Mouse (Mus musculus) midbrain, embryonic 11.5 days (tissue): ENCODE data around the gene Hnrnpab. TPM values are rescaled to one million over a fixed set of nuclear protein-coding genes. Genes with fewer than 3 reads are reported as not detected.

Experiments used
- polyA plus RNA-seq: library from polyadenylated mRNA; unstranded; fragments of >200 nt; fragmentation: Nextera tagmentation; extraction: Ambion mirVana; gene quantifications from 2 replicates; pipeline ENCODE4 v1.2.1, GENCODE M21; 2014

The Hnrnpab gene
- polyA plus RNA-seq, 1 experiment from 2014 or later = 844 TPM

Other genes starting within 250 kb of the Hnrnpab start
- gene Phykpl, start 22.1 kb downstream of the Hnrnpab start, polyA plus RNA-seq = 9.6 and 10.7 TPM in 2 replicates
- gene Nhp2, start 12.9 kb upstream of the Hnrnpab start, polyA plus RNA-seq = 152 and 167 TPM in 2 replicates
- 40.4 and 41.5 TPM in 2 replicates for gene Rmnd5b, start 29.0 kb upstream of the Hnrnpab start, polyA plus RNA-seq
- gene N4bp3, start 44.0 kb upstream of the Hnrnpab start, polyA plus RNA-seq = 6.3 and 9.2 TPM in 2 replicates
- 0.18 and 0.52 TPM in 2 replicates for gene D930048N14Rik, start 44.1 kb upstream of the Hnrnpab start, polyA plus RNA-seq
- gene 0610009B22Rik, start 82.0 kb upstream of the Hnrnpab start, polyA plus RNA-seq = 98.9 and 103 TPM in 2 replicates
- gene Sec24a, start 156.8 kb upstream of the Hnrnpab start, polyA plus RNA-seq = 13.0 and 14.5 TPM in 2 replicates
- gene Sar1b, start 156.8 kb upstream of the Hnrnpab start, polyA plus RNA-seq = 128 and 141 TPM in 2 replicates